Mouse (Mus musculus) urinary bladder, postnatal 25 days (tissue): Measurements from ENCODE around the gene Porcn.

Experiments
- DNase-seq: peaks from one replicate; pipeline ENCODE4 v3.0.0; 2022; ENCODE audit warnings: low spot score

The Porcn gene

DNA sequence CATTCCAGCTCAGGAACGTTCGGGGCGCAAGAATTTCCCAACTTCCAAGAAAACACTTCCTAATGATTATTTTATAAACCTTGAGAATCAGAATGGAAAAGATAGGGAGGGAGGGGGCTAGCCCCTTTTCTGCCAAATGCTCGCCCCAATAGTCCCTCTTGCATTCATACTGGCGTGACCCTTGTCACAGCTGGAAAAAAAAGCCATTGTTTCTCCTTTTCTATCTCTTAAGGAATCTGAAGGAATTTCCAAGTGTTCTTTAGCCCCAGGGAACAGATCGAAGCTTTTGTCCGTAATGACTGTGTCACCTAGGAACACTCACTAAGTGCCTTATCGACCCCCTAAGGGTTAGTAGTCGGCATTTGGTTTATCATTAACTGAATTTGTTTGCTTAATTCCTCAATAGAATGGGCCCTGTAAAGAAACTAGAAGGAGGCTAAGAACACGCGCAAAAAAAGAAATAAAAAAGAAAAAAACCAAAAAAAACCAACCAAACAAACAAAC, 421 bp upstream of the Porcn start:
- DNase-seq = no peak

DNA sequence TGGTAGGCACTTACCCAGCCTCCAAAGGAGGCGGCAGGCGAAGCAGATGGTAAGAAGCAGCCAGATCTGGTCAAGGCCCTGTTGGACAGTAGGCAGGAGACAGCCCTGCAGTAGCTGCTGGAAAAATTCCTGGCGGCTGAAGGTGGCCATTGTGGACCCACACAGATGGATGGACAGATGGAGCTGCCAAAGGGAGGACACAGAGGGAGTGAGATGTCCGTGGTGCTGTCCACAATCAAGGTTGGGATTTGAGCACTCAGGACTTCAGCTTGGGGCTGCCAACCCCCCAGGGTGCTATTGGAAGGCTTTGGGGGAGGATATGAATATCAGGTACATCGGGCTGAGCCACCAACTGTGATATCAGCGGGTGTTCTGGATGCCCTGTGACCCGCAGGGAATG, 774 bp downstream of the Porcn start:
- DNase-seq = no peak

DNA sequence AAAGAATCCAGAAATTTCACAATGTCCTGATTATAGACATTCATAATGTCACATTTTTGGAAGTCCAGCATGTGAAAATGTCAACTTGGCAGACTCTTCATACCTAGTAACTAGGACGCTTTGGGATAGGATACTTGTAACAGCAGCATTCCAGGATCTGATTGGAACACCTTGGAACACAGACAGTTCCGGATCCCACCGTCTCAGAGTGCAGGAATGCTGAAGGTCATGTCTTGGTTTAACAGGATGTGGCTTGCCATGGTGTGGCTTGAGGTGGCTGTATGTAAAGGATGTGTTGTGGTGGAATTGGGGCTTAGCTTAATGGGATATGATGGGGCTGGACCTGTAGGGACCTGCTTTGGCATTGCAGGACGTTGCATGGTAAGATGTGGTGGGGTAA, 1.2 kb downstream of the Porcn start:
- DNase-seq = no peak

DNA sequence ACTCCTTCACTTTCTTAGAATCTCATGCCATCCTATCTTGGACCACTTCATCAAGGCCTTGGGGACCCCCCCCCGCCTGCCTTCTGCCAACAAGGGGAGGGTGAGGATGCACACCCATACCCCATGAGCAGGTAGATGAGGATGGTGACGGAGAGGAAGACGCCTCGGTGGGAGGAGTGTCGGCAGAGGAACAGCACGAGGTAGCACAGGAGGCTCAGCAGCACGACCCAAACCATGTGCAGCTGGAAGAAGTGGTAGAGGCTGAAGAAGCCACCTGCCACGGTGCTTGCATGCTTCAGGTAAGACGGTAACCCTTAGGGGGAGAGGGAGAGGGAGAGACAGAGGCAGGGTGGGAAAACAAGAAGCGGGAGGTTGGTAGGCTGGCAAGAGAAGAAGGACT, 2.2 kb downstream of the Porcn start:
- DNase-seq = no peak

DNA sequence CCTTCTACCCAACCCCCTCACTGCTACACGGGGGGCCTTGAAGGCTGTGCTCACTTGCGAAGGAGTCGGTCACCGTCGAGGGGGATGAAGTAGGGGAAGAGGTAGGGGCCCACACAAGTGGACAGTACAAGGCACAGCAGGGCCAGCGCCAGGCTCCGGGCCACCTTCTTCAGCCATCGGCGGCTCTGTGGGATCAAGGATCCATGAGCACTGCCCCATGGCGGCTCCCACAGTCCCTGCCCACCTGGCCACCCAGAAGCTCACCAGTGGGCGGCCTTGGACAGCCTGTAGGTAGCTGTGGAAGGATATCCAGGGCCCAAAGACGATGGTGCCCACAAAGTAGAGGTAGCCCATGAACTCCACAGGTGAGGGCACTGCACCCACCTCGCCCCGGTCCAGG, 3.2 kb downstream of the Porcn start:
- no peak for DNase-seq

DNA sequence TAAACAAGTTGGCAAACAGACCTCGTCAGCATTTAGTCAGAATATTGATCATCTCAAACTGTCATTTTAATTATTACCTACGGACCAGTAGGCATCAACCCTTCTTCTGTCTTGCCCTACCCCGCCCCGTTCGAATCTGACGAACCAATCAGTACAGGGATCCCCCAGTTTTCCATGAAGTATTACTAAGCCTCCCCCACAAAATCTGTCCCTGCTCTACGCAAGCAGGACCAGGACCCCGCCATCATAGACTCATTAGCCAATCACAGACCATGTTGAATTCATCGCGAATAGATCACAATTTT, 13.0 kb downstream of the Porcn start, which contains the start of gene Ebp:
TSS of gene Ebp (minus strand) at position 94 of the 305 bp plus-strand sequence.
- no peak for DNase-seq

DNA sequence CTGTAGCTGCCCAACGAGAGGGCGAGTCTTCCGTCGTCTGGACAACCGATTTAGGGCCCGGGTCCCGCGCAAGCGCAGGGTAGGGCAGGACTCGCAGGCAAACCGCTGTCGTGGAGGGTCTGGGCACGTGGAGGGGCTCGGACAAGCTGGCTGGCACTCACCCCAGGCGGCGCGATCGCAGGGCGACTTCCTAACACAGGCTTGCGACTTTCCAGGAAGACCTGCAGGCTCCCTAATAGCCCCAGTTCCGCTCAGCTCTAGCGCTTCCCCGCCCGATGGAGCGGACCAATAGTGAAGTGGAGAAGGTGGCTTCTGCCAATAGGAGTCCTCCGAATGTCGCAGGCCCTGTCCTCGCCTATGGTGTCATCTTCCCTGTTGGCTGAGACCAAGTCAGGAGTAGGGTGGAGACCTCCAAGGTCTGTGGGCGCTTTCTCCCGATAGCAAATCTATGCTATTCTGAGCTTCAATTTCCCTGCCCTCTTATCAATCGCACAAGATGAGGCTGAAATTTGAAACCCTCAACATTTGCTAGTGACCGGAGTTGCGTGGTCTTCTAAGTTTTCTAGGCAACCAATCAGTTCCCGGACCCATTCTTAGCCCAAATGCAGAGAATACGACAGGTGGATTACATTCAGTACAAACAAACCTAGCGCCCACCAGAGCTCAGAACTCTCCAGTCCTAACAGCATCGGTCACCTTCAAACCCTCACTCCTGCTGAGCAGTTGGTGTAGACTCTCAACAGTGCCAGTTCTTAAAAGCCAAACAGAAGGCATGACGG, 13.5 kb downstream of the Porcn start:
- DNase-seq = peak; percentile 50

DNA sequence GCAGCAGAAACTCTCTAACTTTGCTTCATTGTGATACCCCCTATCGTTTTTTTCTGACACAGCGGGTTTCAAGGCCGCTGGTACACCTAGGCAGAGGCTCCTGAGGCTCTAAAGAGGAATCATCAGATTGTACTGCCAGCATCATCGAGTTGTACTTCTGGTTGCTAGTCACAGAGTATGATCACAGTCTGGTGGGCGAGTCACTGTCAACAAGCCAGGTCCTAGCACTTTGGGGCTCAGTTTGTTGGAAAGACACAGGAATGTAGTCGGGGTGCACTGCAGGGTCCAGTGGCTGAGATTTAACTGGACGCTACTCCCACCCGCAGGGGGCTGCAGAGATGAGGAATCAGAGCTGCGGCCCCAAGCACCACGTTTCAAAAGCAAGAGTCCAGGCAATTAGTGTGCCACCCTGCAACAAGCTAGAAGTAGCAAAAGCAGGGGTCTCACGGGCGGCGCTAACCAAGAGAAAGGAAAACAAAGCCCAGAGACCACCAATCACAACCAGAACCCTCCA, 14.1 kb downstream of the Porcn start:
- no peak for DNase-seq

DNA sequence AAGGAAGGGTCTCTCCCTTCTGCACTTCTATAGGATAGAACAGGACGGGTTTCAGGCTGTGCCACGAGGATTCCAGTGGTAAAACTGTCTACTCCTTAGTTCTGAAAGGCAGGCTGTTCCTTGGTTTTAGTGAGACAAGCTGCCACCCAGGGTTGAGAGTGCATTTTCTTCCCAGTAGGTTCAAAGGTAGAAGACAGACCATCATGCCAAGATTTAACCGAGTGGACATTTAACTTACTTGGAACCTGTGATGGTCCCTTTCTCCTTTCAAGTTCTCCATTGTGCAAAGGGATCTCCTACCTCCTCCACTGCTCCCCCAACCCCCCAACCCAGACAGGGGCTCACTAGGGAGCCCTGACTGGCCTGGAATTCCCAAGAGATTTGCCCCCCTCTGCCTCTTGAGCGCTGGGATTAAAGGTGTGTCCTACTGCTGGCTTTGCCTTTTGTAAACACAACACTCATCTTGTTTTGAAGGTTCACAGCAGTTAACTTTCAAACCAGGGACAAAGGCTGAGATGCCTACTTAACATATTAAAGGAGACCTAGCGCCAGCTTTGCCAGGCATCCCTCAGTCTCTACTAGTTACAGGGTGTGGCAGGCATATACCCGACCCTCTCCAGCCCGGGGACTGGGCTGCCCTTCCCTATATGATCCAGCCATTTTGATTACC, 23.3 kb downstream of the Porcn start:
- DNase-seq = no peak

DNA sequence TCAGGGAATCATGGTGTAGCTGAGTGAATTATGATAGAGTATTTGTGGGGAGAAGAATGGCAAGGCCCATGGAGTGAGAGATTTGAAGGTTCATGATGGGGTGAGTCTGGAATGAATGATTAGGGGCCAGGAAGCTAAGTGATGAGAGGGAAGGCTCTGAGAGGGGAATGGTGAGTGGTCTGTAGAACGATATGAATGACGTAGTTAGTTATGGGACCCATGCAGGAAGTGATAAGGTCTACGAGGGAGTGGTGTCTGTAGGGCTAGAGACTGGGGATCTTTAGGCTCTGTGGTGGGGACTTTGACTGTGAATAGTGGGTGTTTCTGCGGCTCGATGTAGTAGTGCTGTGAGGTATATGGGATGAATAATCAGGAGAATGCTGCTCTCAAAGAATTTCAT, 26.7 kb downstream of the Porcn start:
- no peak for DNase-seq

DNA sequence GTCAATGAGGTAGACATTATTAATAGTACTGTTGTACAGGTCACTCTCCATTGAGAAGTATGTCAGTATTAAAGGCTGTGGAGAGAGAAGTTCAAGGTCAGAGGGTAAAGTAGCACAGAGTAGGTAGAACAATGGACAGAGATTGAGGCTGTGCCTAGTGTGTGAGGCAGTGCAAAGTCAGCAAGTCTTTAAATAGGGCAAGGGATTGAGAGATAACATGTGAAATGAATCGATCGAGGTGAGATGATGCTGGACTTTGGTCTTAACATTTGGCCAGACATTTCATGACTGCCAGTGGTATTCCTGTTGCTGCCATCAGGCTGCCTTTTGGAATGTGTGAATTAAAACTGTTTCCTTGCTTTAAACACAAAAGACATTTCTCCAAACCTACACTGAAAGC, 27.5 kb downstream of the Porcn start:
- DNase-seq = no peak

DNA sequence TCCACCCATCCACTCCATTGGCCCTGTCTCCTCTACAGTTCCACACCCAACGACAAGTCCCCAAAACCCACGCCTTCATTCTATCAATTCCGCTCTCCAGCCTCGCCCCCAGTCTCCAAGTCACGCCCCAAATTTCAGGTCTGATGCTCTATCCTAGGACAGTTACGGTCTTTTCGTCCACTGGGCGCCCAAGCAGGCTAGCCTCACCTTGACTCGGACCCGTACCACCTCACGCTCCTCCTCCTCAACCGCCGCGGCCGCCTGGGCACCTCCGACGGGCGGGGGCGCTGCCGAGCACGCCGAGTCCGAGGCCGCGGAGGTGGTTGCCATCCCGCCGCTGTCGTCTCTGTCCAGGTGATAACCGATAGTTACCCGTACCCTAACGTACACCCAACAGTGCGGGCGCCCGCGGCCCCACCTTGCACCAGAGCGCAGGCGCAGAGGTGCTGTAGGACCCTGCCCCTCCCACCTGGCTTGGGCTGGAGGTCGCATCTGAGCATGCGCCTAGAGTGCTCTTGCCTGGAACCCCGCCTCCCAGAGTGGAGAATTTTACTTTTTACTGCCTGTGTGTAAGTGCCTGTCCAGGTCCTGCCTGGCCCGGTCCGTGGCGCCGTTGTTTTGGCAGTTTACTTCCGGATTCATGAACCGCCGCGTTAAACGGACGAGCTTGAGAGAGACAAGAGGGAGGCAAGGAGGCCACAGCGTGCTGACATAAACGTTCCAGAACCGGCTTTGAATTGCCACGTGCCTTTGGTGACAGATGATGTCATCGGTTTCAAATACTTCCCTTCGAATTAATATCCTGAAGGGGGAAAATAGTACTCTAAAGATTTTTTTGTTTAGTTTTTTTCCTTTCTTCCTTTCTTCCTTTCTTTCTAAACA, 30.6 kb downstream of the Porcn start, which contains the start of gene Tbc1d25:
TSS of gene Tbc1d25 (minus strand) at position 678 of the 882 bp plus-strand sequence.
- DNase-seq = peak; percentile 74

DNA sequence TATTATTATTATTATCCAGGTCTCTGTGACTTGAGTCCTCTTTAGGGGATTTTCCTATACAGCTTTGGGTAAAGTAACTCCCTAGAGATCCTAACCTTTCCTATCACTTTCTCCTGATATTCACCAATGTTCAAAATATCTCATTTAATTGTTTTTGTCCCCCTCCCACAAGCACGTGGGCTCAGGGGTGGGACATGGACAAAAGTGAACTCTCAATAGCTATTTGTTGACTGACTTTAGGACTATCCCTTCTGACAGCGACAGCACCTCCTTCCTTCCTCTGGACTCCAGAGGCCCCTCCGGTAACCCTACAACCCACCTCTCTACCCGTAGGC, 31.2 kb downstream of the Porcn start:
- DNase-seq = no peak

DNA sequence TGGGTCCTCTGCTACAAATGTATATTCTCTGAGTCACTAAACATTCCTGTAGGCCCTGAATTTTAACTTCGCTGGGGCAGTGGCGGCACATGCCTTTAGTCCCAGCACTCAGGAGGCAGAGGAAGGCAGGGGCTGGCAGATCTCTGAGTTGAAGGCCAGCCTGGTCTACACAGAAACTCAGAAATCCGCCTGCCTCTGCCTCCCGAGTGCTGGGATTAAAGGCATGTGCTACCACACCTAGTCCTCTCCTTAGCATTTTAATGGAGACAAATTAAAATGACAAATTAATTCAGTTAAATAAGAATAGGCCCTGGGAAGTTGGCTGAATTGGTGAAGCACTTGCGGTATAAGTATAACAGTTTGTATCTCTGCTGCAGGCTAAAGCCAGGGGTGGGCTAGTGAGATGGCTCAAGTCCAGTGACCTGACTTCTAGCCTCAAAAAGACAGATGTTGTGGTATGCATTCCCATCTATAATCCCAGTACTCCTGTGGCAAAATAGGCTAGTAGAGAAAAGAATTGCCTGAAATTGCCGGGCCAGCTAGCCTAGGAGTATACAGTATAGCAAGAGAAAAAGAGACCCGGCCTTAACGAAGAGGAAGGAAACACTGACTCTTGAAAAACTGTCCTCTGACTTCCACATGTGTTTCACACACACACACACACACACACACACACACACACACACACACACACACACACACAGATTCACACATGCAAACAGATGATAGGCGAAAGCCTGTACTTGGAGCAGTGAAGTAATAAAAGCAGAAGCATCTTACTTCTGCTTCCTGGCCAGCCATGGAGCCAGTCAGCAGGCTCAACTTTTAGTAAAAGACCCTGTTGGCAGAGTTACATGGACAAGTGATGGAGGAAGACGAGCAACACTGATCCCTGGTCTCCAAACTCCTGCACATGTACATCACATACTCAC, 38.3 kb downstream of the Porcn start:
- no peak for DNase-seq

DNA sequence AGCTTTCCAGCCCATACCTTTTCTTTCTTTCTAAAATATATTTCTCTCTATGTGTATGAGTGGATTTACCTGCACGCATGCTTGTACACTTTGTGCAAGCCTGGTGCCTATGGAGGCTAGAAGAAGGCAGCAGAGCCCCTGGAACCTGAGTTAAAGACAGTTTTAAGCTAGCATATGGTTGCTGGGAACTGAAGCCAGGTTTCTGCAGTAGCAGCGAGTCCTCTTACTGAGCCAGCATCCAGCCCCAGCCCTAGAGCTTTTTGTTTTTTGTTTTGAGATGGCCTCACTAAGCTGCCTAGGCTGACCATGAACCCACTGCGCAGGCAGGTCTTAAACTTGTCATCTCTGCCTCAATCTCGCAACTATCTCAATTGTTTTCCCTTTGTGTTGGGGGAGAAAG, 41.9 kb downstream of the Porcn start:
- no peak for DNase-seq

DNA sequence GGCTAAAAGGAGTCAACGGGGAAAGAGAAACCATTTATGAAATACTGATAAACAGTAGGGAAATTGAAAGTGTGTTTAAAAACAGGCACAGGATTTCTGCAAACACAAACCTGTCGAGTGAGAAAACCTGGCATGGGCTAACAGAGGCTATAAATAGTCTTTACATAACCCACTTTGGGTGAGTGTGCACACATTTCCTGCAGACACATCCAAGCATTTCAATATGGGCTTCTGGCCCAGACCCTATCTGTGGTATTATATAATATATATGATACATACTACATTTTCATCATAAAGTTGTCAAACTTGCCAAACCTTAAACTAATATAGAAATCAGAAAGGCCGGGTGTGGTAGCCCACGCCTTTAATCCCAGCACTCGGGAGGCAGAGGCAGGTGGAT, 43.2 kb downstream of the Porcn start:
- DNase-seq = no peak

DNA sequence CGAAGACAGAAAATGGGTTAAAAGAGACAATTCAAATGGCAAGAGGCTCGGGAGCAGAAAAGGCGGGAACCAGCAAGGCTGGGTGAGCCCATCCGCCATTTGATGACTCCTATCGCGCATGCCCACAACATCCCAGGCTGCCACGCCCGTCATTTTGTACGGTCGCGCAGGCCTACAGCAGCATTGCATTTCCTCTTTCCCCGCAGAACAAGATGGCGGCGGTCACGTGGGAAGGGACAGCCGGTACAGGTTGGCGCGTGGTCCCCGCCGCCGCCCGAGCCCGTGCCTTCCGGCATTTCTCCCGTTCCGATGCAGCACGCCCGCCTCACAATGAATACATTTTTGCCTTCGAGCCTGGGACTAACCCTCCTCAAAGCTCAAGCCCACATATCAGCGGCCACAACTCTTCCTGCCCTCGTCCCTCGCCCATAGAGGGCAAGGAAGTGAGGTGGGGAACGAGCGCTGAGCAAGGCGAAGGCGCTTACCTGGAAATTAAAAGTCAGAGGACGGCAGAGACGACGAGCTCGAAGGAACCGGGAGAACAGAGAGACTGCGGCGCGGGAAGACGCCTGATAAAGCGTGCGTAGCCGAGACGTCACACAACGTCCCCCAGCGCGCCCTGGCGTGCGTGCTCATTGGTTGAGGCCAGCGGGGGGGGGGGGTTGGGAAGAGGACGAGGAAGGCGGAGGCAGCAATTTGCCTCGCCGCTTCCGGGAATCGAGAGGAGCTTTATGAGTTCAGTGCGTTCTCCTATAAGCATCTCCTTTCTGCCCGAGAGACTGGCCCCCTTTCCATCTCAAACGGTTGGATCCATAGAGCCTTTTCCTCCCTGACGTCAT, 61.0 kb downstream of the Porcn start, which contains the start of gene Rbm3:
TSS of gene Rbm3 (minus strand) at position 728 of the 839 bp plus-strand sequence.
- DNase-seq = peak; percentile 69
